In the genomic region with DNA sequence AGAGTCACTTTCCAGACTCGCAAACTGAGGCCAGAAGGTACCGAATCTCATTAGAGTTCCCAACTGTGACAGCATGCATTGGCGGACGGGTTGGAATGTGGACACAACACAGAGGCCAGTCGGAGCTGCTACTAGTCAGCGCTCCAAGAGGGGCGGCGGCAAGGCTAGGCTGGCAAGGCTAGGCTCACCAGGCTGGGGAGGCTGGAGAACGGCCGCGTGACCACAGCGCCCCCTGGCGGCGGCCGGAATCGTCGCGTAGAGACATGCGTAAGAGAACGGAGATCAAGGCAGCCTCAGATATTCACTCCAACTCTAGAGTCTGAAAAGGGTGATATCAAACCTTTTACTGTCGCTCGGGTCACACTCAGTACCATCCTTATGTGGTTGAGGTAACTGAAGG, we compare ENCODE assay signal across 8 mouse cellular contexts.
A peak's percentile ranks its signal among the peaks of the same experiment; 100 is the strongest.
DNase-seq lines count a peak whose midpoint lies in the region; ATAC-seq and TF ChIP-seq lines count a peak whose summit lies in the region.

No protein-coding gene starts in this region.

- H3K9ac ChIP-seq in lung, embryonic 14.5 days: no peak overlapping the region

- peak; percentile 94 for DNase-seq in Muller cell, postnatal 12 days (ENCODE audit: inconsistent ontology term)
- DNase-seq in cerebellum, adult 8-10 months: peak; percentile 26
- DNase-seq in heart, postnatal 4 days: peak; percentile 88
- peak; percentile 69 to 89 for DNase-seq in layer of hippocampus, adult 18-20 months (ENCODE audit: low spot score in 2 of 2)
- DNase-seq in lung, embryonic 14.5 days: peak; percentile 97
- peak; percentile 73 for DNase-seq in ovary, postnatal 10 days (ENCODE audit: low spot score)
- peak; percentile 74 for DNase-seq in thymus, postnatal 0 days (ENCODE audit: low spot score)

- H3K4me1 ChIP-seq in lung, embryonic 14.5 days (ENCODE audit: insufficient read depth): no peaks in the 10 kb centered on the region; the same call in 1 of the 2 replicates

- ATAC-seq in frontal cortex, adult (ENCODE audit: low TSS enrichment): peak; percentile 75
- ATAC-seq in lung, embryonic 14.5 days (ENCODE audit: insufficient read depth): peak; percentile 94

- no peaks in the 10 kb centered on the region for H3K27me3 ChIP-seq in lung, embryonic 14.5 days (ENCODE audit: insufficient read depth, low read length)

- peak; percentile 100 for TF ChIP-seq CTCF in lung, embryonic 14.5 days (IDR thresholded peaks at IDR 0.05; ENCODE audit: low read depth)

- no peak overlapping the region for H3K4me3 ChIP-seq in lung, embryonic 14.5 days (ENCODE audit: low read depth, low read length)

- peak overlapping the region; percentile 41; the same call in 1 of the 2 replicates for H3K4me2 ChIP-seq in lung, embryonic 14.5 days

- peaks cover 6% of the 10 kb centered on the region; the same call in 1 of the 2 replicates for H3K9me3 ChIP-seq in lung, embryonic 14.5 days (ENCODE audit: low read depth, low read length)

- peak overlapping the region; percentile 31; the same call in 1 of the 2 replicates for H3K27ac ChIP-seq in lung, embryonic 14.5 days (ENCODE audit: low read depth)

- WGBS in lung, embryonic 14.5 days: under 1% methylated on average over 22 of the region's 22 CpGs

- H3K36me3 ChIP-seq in lung, embryonic 14.5 days (ENCODE audit: insufficient read depth): no peaks in the 10 kb centered on the region

Comparison
In these comparisons a context has a peak if more than half of its experiments do, and no peak if none do; other contexts are left out.
1. DNase-seq: peak in every context shown above with its lines; median percentile 97 in lung, embryonic 14.5 days; 94 in Muller cell, postnatal 12 days; 88 in heart, postnatal 4 days; 79 in layer of hippocampus, adult 18-20 months; 74 in thymus, postnatal 0 days; 73 in ovary, postnatal 10 days; 26 in cerebellum, adult 8-10 months.